Mouse (Mus musculus) liver, embryonic 13.5 days (tissue): ENCODE data around the gene Nisch. TPM values are rescaled to one million over a fixed set of nuclear protein-coding genes. Genes with fewer than 3 reads are reported as not detected.
A peak's percentile ranks its signal among the peaks of the same experiment; 100 is the strongest.

Source experiments
- ATAC-seq: fragments of 200-750 bp; cut with Nextera tagmentation; 2 replicates; pipeline ENCODE4 v1.8.0; 2017; ENCODE audit warnings: low read depth, mild to moderate bottlenecking, moderate number of reproducible peaks, moderate library complexity
- DNase-seq: peaks from one replicate; pipeline ENCODE4 v3.0.0; 2022
- H3K27ac ChIP-seq: fragments of 300-500 bp; sonication (generic); 2 replicates; pipeline ENCODE4 v1.5.1; 2015; ENCODE audit warnings: moderate library complexity, mild to moderate bottlenecking, inconsistent platforms
- H3K27me3 ChIP-seq: fragments of 300-500 bp; sonication (generic); 2 replicates; pipeline ENCODE4 v1.6.1; 2015; ENCODE audit warnings: mild to moderate bottlenecking, inconsistent platforms
- H3K36me3 ChIP-seq: fragments of 300-500 bp; sonication (generic); 2 replicates; pipeline ENCODE4 v1.6.1; 2015; ENCODE audit warnings: mild to moderate bottlenecking, inconsistent platforms
- H3K4me1 ChIP-seq: fragments of 300-500 bp; sonication (generic); replicated peaks from 2 replicates; pipeline ENCODE4 v1.6.1; 2015; ENCODE audit warnings: inconsistent platforms
- H3K4me2 ChIP-seq: fragments of 300-500 bp; sonication (generic); 2 replicates; pipeline ENCODE4 v1.6.1; 2015; ENCODE audit warnings: inconsistent platforms, mild to moderate bottlenecking, moderate library complexity
- H3K4me3 ChIP-seq: fragments of 300-500 bp; sonication (generic); replicated peaks from 2 replicates; pipeline ENCODE4 v1.5.1; 2015; ENCODE audit warnings: mild to moderate bottlenecking, inconsistent platforms
- H3K9ac ChIP-seq: fragments of 300-500 bp; sonication (generic); 2 replicates; pipeline ENCODE4 v1.6.1; 2015; ENCODE audit warnings: mild to moderate bottlenecking, inconsistent platforms
- H3K9me3 ChIP-seq: fragments of 300-500 bp; sonication (generic); replicated peaks from 2 replicates; pipeline ENCODE4 v1.6.1; 2016; ENCODE audit warnings: inconsistent platforms
- WGBS: fragments of 180-500 bp; shearing (Covaris S2); methylation state at CpG from one replicate; pipeline ENCODE4 v1.1.7; 2015; ENCODE audit not compliant: insufficient replicate concordance; 5-methylcytosine and 5-hydroxymethylcytosine counted together
- polyA plus RNA-seq: library from polyadenylated mRNA; unstranded; fragments of >200 nt; fragmentation: Nextera tagmentation; extraction: Ambion mirVana; gene quantifications from 2 replicates; pipeline ENCODE4 v1.2.1, GENCODE M21; 2015

Gene Nisch
- polyA plus RNA-seq, 1 experiment from 2014 or later = 77.9 TPM

- H3K4me2 ChIP-seq = no peak overlapping the region
- no peak for ATAC-seq
- H3K27me3 ChIP-seq = peaks cover 25% of the 10 kb centered on the region
- no peak overlapping the region for H3K27ac ChIP-seq
- no peak overlapping the region for H3K9ac ChIP-seq
- H3K36me3 ChIP-seq = peaks cover 62% of the 10 kb centered on the region
- DNase-seq = no peak
- 87% methylated on average over 11 of the region's 11 CpGs for WGBS
- peaks cover 34% of the 10 kb centered on the region for H3K4me1 ChIP-seq
- no peaks in the 10 kb centered on the region for H3K9me3 ChIP-seq
- no peak overlapping the region for H3K4me3 ChIP-seq
These were observed 45.4 kb downstream of the Nisch start for GRCm38 (mm10) chr14:31171386-31171785.

GRCm38 (mm10) chr14:31170963-31171362, 45.8 kb downstream of the Nisch start:
- WGBS = 84% methylated on average over 13 of the region's 13 CpGs
- Histone ChIP-seq H3K9ac (no peak overlapping the region), H3K27ac (no peak overlapping the region), H3K9me3 (no peaks in the 10 kb centered on the region), H3K36me3 (peaks cover 58% of the 10 kb centered on the region), H3K4me2 (no peak overlapping the region), H3K4me3 (no peak overlapping the region), H3K27me3 (peaks cover 25% of the 10 kb centered on the region), H3K4me1 (peaks cover 39% of the 10 kb centered on the region)
- ATAC-seq (no peak), DNase-seq (no peak)

GRCm38 (mm10) chr14:31169508-31169907, 47.2 kb downstream of the Nisch start:
- H3K4me2 ChIP-seq = no peak overlapping the region
- H3K27me3 ChIP-seq = peaks cover 25% of the 10 kb centered on the region
- H3K9ac ChIP-seq = no peak overlapping the region
- H3K4me1 ChIP-seq = peaks cover 53% of the 10 kb centered on the region
- no peak overlapping the region for H3K4me3 ChIP-seq
- H3K36me3 ChIP-seq = peaks cover 44% of the 10 kb centered on the region
- no peak for ATAC-seq
- no peak for DNase-seq
- WGBS = 21% methylated on average over 6 of the region's 6 CpGs
- no peaks in the 10 kb centered on the region for H3K9me3 ChIP-seq
- no peak overlapping the region for H3K27ac ChIP-seq

GRCm38 (mm10) chr14:31168425-31168824, 48.3 kb downstream of the Nisch start, which contains the start of gene Stab1:
Gene Stab1 (minus strand): TSS chr14:31168641.
- peak within 1 kb of the TSS; percentile 26; the same call in 1 of the 2 replicates for H3K4me2 ChIP-seq

GRCm38 (mm10) chr14:31166827-31167226, 49.9 kb downstream of the Nisch start:
- Histone ChIP-seq H3K4me1 (peaks cover 79% of the 10 kb centered on the region), H3K27ac (0 out of 2 replicates have a peak overlapping the region, but pooled peaks have one; percentile 25)

More at GRCm38 (mm10) chr14:31168425-31168824, 48.3 kb downstream of the Nisch start, which contains the start of gene Stab1:
- peaks cover 25% of the 10 kb centered on the region for H3K27me3 ChIP-seq
- peak within 1 kb of the TSS; percentile 29 for H3K27ac ChIP-seq
- H3K4me3 ChIP-seq = peak within 1 kb of the TSS; percentile 32
- H3K9ac ChIP-seq = peak within 1 kb of the TSS; percentile 27; the same call in 1 of the 2 replicates
- H3K4me1 ChIP-seq = peaks cover 64% of the 10 kb centered on the region
- no peak for ATAC-seq
- no peaks in the 10 kb centered on the region for H3K9me3 ChIP-seq
- DNase-seq = no peak
- H3K36me3 ChIP-seq = peaks cover 33% of the 10 kb centered on the region
- WGBS = 10% methylated on average over 10 of the region's 10 CpGs

GRCm38 (mm10) chr14:31165991-31166630, 50.6 kb downstream of the Nisch start:
- peak overlapping the region; percentile 32; the same call in 1 of the 2 replicates for H3K4me3 ChIP-seq
- ATAC-seq (peak; percentile 26; the same call in 1 of the 2 replicates), DNase-seq (no peak)
- H3K9me3 ChIP-seq = no peaks in the 10 kb centered on the region
- H3K36me3 ChIP-seq = peaks cover 10% of the 10 kb centered on the region
- H3K27ac ChIP-seq = peak overlapping the region; percentile 25; the same call in 1 of the 2 replicates
- 20% methylated on average over 10 of the region's 10 CpGs for WGBS
- peak overlapping the region; percentile 26 for H3K4me2 ChIP-seq
- peak overlapping the region; percentile 2; the same call in 1 of the 2 replicates for H3K9ac ChIP-seq
- peaks cover 38% of the 10 kb centered on the region for H3K27me3 ChIP-seq
- H3K4me1 ChIP-seq = peaks cover 82% of the 10 kb centered on the region

More at GRCm38 (mm10) chr14:31166827-31167226, 49.9 kb downstream of the Nisch start:
- peaks cover 17% of the 10 kb centered on the region for H3K36me3 ChIP-seq
- no peak for DNase-seq
- no peaks in the 10 kb centered on the region for H3K9me3 ChIP-seq
- H3K27me3 ChIP-seq = peaks cover 38% of the 10 kb centered on the region
- H3K4me3 ChIP-seq = peak overlapping the region; percentile 32
- WGBS = 47% methylated on average over 9 of the region's 9 CpGs
- peak overlapping the region; percentile 27; the same call in 1 of the 2 replicates for H3K9ac ChIP-seq
- no peak for ATAC-seq
- H3K4me2 ChIP-seq = peak overlapping the region; percentile 26

- Histone ChIP-seq H3K4me2 (0 out of 2 replicates have a peak overlapping the region, but pooled peaks have one; percentile 6), H3K4me1 (peaks cover 87% of the 10 kb centered on the region)
These were observed 51.3 kb downstream of the Nisch start for GRCm38 (mm10) chr14:31165458-31165857.

GRCm38 (mm10) chr14:31165010-31165409, 51.7 kb downstream of the Nisch start:
- H3K27me3 ChIP-seq = peaks cover 38% of the 10 kb centered on the region
- WGBS = 49% methylated on average over 2 of the region's 2 CpGs
- no peak for ATAC-seq

More at GRCm38 (mm10) chr14:31165458-31165857, 51.3 kb downstream of the Nisch start:
- peaks cover 3% of the 10 kb centered on the region for H3K36me3 ChIP-seq
- no peak overlapping the region for H3K9ac ChIP-seq
- H3K27me3 ChIP-seq = peaks cover 38% of the 10 kb centered on the region
- 43% methylated on average over 7 of the region's 7 CpGs for WGBS
- no peak overlapping the region for H3K4me3 ChIP-seq
- no peak overlapping the region; the same call in 1 of the 2 replicates for H3K27ac ChIP-seq
- ATAC-seq (no peak), DNase-seq (no peak)
- H3K9me3 ChIP-seq = no peaks in the 10 kb centered on the region

GRCm38 (mm10) chr14:31164067-31164466, 52.7 kb downstream of the Nisch start:
- peak; percentile 28 for DNase-seq
- Histone ChIP-seq H3K4me2 (peak overlapping the region; percentile 19), H3K27ac (peak overlapping the region; percentile 34), H3K27me3 (peaks cover 38% of the 10 kb centered on the region), H3K36me3 (no peaks in the 10 kb centered on the region), H3K9ac (0 out of 2 replicates have a peak overlapping the region, but pooled peaks have one; percentile 9), H3K9me3 (no peaks in the 10 kb centered on the region), H3K4me3 (no peak overlapping the region), H3K4me1 (peaks cover 79% of the 10 kb centered on the region)
- 0 out of 2 replicates have a peak, but pooled peaks have one; percentile 6 for ATAC-seq
- 28% methylated on average over 8 of the region's 8 CpGs for WGBS

More at GRCm38 (mm10) chr14:31165010-31165409, 51.7 kb downstream of the Nisch start:
- Histone ChIP-seq H3K9me3 (no peaks in the 10 kb centered on the region), H3K4me1 (peaks cover 84% of the 10 kb centered on the region), H3K4me2 (no peak overlapping the region), H3K27ac (no peak overlapping the region), H3K9ac (no peak overlapping the region), H3K36me3 (no peaks in the 10 kb centered on the region), H3K4me3 (no peak overlapping the region)
- no peak for DNase-seq

GRCm38 (mm10) chr14:31161638-31162037, 55.1 kb downstream of the Nisch start:
- H3K4me1 ChIP-seq = peaks cover 64% of the 10 kb centered on the region
- 0 out of 2 replicates have a peak overlapping the region, but pooled peaks have one; percentile 43 for H3K27ac ChIP-seq
- no peaks in the 10 kb centered on the region for H3K9me3 ChIP-seq
- no peaks in the 10 kb centered on the region for H3K36me3 ChIP-seq
- H3K4me3 ChIP-seq = no peak overlapping the region
- DNase-seq (no peak), ATAC-seq (no peak)
- 72% methylated on average over 10 of the region's 10 CpGs for WGBS
- H3K9ac ChIP-seq = no peak overlapping the region
- H3K27me3 ChIP-seq = peaks cover 18% of the 10 kb centered on the region
- peak overlapping the region; percentile 43 for H3K4me2 ChIP-seq

- Histone ChIP-seq H3K4me2 (peak overlapping the region; percentile 43), H3K27ac (peak overlapping the region; percentile 47; the same call in 1 of the 2 replicates), H3K9ac (no peak overlapping the region), H3K36me3 (no peaks in the 10 kb centered on the region), H3K27me3 (peaks cover 15% of the 10 kb centered on the region), H3K4me3 (no peak overlapping the region), H3K9me3 (no peaks in the 10 kb centered on the region), H3K4me1 (peaks cover 60% of the 10 kb centered on the region)
- no peak for ATAC-seq
- no peak for DNase-seq
- WGBS = 71% methylated on average over 7 of the region's 7 CpGs
These were observed 55.6 kb downstream of the Nisch start for GRCm38 (mm10) chr14:31161191-31161590.
